Mouse (Mus musculus) inflammation-experienced regulatory T-cells, adult 6 months (primary cell): ENCODE measurements around the gene Kdm6b. TPM values are rescaled to one million over a fixed set of nuclear protein-coding genes. Genes with fewer than 3 reads are reported as not detected.

ENCODE experiments used
- ATAC-seq: one replicate; pipeline ENCODE4 v1.8.0; 2017
- polyA plus RNA-seq, 3 experiments: library from polyadenylated mRNA; unstranded; fragments of 100-300 nt; shearing (Covaris generic); gene quantifications; one replicate each; pipeline ENCODE4 v1.2.1; 2017

Gene Kdm6b
- 10 to 100 TPM; 20.7 to 39.7 (median 35.5) TPM for polyA plus RNA-seq

GRCm38 (mm10) chr11:69413221-69414181, at the start of gene Kdm6b:
TSS of gene Kdm6b (minus strand) at chr11:69413675.
- ATAC-seq: no peak

GRCm38 (mm10) chr11:69461568-69461967, 48.1 kb upstream of the Kdm6b start:
- ATAC-seq: no peak

GRCm38 (mm10) chr11:69459883-69460282, 46.4 kb upstream of the Kdm6b start:
- ATAC-seq: no peak

- no peak for ATAC-seq
Observed at GRCm38 (mm10) chr11:69457006-69457579, 43.6 kb upstream of the Kdm6b start.

- ATAC-seq: no peak
Observed at GRCm38 (mm10) chr11:69452114-69452867, 38.8 kb upstream of the Kdm6b start.

- ATAC-seq: no peak
Observed at GRCm38 (mm10) chr11:69447299-69447698, 33.8 kb upstream of the Kdm6b start.

- no peak for ATAC-seq
Observed at GRCm38 (mm10) chr11:69443328-69443727, 29.9 kb upstream of the Kdm6b start.

- ATAC-seq: no peak
Observed at GRCm38 (mm10) chr11:69437291-69437690, 23.8 kb upstream of the Kdm6b start.

- no peak for ATAC-seq
Observed at GRCm38 (mm10) chr11:69433189-69433588, 19.7 kb upstream of the Kdm6b start.

GRCm38 (mm10) chr11:69432640-69432982, 19.1 kb upstream of the Kdm6b start:
- no peak for ATAC-seq

- peak; percentile 86 for ATAC-seq
Observed at GRCm38 (mm10) chr11:69431829-69432639, 18.6 kb upstream of the Kdm6b start.

GRCm38 (mm10) chr11:69430631-69431030, 17.2 kb upstream of the Kdm6b start:
- no peak for ATAC-seq

- ATAC-seq: no peak
Observed at GRCm38 (mm10) chr11:69429313-69429712, 15.8 kb upstream of the Kdm6b start.

- ATAC-seq: no peak
Observed at GRCm38 (mm10) chr11:69428751-69429150, 15.3 kb upstream of the Kdm6b start.

- ATAC-seq: no peak
Observed at GRCm38 (mm10) chr11:69426246-69426645, 12.8 kb upstream of the Kdm6b start.

- no peak for ATAC-seq
Observed at GRCm38 (mm10) chr11:69423885-69424284, 10.4 kb upstream of the Kdm6b start.

GRCm38 (mm10) chr11:69422842-69423241, 9.4 kb upstream of the Kdm6b start:
- ATAC-seq: no peak

- no peak for ATAC-seq
Observed at GRCm38 (mm10) chr11:69421131-69421977, 7.9 kb upstream of the Kdm6b start.

- no peak for ATAC-seq
Observed at GRCm38 (mm10) chr11:69420554-69421000, 7.1 kb upstream of the Kdm6b start.

GRCm38 (mm10) chr11:69419813-69420553, 6.5 kb upstream of the Kdm6b start:
- peak; percentile 9 for ATAC-seq

GRCm38 (mm10) chr11:69419443-69419812, 6.0 kb upstream of the Kdm6b start:
- ATAC-seq: no peak
